Mouse (Mus musculus): ENCODE data around the gene Csnk1g1. TPM values are rescaled to one million over a fixed set of nuclear protein-coding genes. Genes with fewer than 3 reads are reported as not detected.

Csnk1g1 gene
- polyA plus RNA-seq, 1 experiment from 2014 or later: 20.8 TPM

- no peak for ATAC-seq (ENCODE audit: low FRiP score, low TSS enrichment)
- WGBS: 69% methylated on average over 2 of the region's 2 CpGs
These were observed 64.5 kb downstream of the Csnk1g1 start for GRCm38 (mm10) chr9:65973206-65973605.

DNA sequence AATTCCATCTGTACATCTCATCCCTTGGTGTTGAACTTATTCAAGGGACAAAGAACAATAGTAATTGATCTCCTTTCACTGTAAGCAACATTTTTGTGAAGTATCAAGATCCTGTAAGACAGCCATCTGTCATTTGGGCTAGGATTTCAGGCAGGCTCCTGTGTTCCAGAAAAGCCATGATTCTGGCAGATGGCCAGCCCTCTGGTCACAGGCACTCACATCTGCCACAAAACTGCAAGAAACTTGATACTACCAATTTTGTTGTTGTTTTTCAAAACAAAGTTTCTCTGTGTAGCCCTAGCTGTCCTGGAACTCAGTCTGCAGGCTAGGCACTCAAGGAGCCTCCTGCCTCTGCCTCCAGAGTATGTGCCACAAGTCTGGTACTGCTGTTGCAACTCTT, 67.2 kb downstream of the Csnk1g1 start:
- Histone ChIP-seq H3K4me2 (replicated peaks; ENCODE audit: low read depth, low read length) (no peak overlapping the region), H3K4me3 (ENCODE audit: low read length) (no peak overlapping the region), H3K36me3 (ENCODE audit: control insufficient read depth, insufficient read depth, low read length) (no peaks in the 10 kb centered on the region), H3K27me3 (ENCODE audit: control insufficient read depth, insufficient read depth, low read length) (no peaks in the 10 kb centered on the region), H3K9me3 (ENCODE audit: control insufficient read depth, low read length) (no peaks in the 10 kb centered on the region), H3K4me1 (ENCODE audit: control insufficient read depth, insufficient read depth, low read length) (no peaks in the 10 kb centered on the region), H3K27ac (ENCODE audit: low read depth, low read length) (no peak overlapping the region), H3K9ac (ENCODE audit: low read depth, low read length) (no peak overlapping the region)
- ATAC-seq (ENCODE audit: low FRiP score, low TSS enrichment): no peak

More at GRCm38 (mm10) chr9:65973206-65973605, 64.5 kb downstream of the Csnk1g1 start:
- Histone ChIP-seq H3K36me3 (ENCODE audit: control insufficient read depth, insufficient read depth, low read length) (no peaks in the 10 kb centered on the region), H3K4me2 (replicated peaks; ENCODE audit: low read depth, low read length) (no peak overlapping the region), H3K9me3 (ENCODE audit: control insufficient read depth, low read length) (no peaks in the 10 kb centered on the region), H3K9ac (ENCODE audit: low read depth, low read length) (no peak overlapping the region), H3K27ac (ENCODE audit: low read depth, low read length) (no peak overlapping the region), H3K4me3 (ENCODE audit: low read length) (no peak overlapping the region), H3K4me1 (ENCODE audit: control insufficient read depth, insufficient read depth, low read length) (no peaks in the 10 kb centered on the region), H3K27me3 (ENCODE audit: control insufficient read depth, insufficient read depth, low read length) (no peaks in the 10 kb centered on the region)

- H3K9me3 ChIP-seq (ENCODE audit: control insufficient read depth, low read length): no peaks in the 10 kb centered on the region
- H3K4me1 ChIP-seq (ENCODE audit: control insufficient read depth, insufficient read depth, low read length): no peaks in the 10 kb centered on the region
- ATAC-seq (ENCODE audit: low FRiP score, low TSS enrichment): no peak
- H3K4me3 ChIP-seq (ENCODE audit: low read length): no peak overlapping the region
- H3K27ac ChIP-seq (ENCODE audit: low read depth, low read length): no peak overlapping the region
- H3K9ac ChIP-seq (ENCODE audit: low read depth, low read length): no peak overlapping the region
- 90% methylated on average over 1 of the region's 1 CpGs for WGBS
- H3K36me3 ChIP-seq (ENCODE audit: control insufficient read depth, insufficient read depth, low read length): no peaks in the 10 kb centered on the region
- no peaks in the 10 kb centered on the region for H3K27me3 ChIP-seq (ENCODE audit: control insufficient read depth, insufficient read depth, low read length)
- H3K4me2 ChIP-seq (replicated peaks; ENCODE audit: low read depth, low read length): no peak overlapping the region
These were observed 74.1 kb downstream of the Csnk1g1 start for GRCm38 (mm10) chr9:65982841-65983240.

- no peak overlapping the region for H3K9ac ChIP-seq (ENCODE audit: low read depth, low read length)
- no peak overlapping the region for H3K4me2 ChIP-seq (replicated peaks; ENCODE audit: low read depth, low read length)
- H3K27ac ChIP-seq (ENCODE audit: low read depth, low read length): no peak overlapping the region
- no peak overlapping the region for H3K4me3 ChIP-seq (ENCODE audit: low read length)
- no peaks in the 10 kb centered on the region for H3K4me1 ChIP-seq (ENCODE audit: control insufficient read depth, insufficient read depth, low read length)
- H3K9me3 ChIP-seq (ENCODE audit: control insufficient read depth, low read length): no peaks in the 10 kb centered on the region
- no peaks in the 10 kb centered on the region for H3K27me3 ChIP-seq (ENCODE audit: control insufficient read depth, insufficient read depth, low read length)
- WGBS: 90% methylated on average over 5 of the region's 5 CpGs
- no peak for ATAC-seq (ENCODE audit: low FRiP score, low TSS enrichment)
- H3K36me3 ChIP-seq (ENCODE audit: control insufficient read depth, insufficient read depth, low read length): no peaks in the 10 kb centered on the region
These were observed 78.3 kb downstream of the Csnk1g1 start for GRCm38 (mm10) chr9:65987021-65987420.

GRCm38 (mm10) chr9:65995603-65996376, 87.1 kb downstream of the Csnk1g1 start:
- Histone ChIP-seq H3K36me3 (ENCODE audit: control insufficient read depth, insufficient read depth, low read length) (no peaks in the 10 kb centered on the region), H3K27ac (ENCODE audit: low read depth, low read length) (no peak overlapping the region), H3K4me1 (ENCODE audit: control insufficient read depth, insufficient read depth, low read length) (no peaks in the 10 kb centered on the region), H3K9ac (ENCODE audit: low read depth, low read length) (no peak overlapping the region), H3K27me3 (ENCODE audit: control insufficient read depth, insufficient read depth, low read length) (no peaks in the 10 kb centered on the region), H3K4me3 (ENCODE audit: low read length) (no peak overlapping the region), H3K4me2 (replicated peaks; ENCODE audit: low read depth, low read length) (no peak overlapping the region), H3K9me3 (ENCODE audit: control insufficient read depth, low read length) (no peaks in the 10 kb centered on the region)
- WGBS: 93% methylated on average over 7 of the region's 7 CpGs
- no peak for ATAC-seq (ENCODE audit: low FRiP score, low TSS enrichment)

GRCm38 (mm10) chr9:65998965-65999364, 90.2 kb downstream of the Csnk1g1 start:
- Histone ChIP-seq H3K9ac (ENCODE audit: low read depth, low read length) (no peak overlapping the region), H3K27me3 (ENCODE audit: control insufficient read depth, insufficient read depth, low read length) (no peaks in the 10 kb centered on the region), H3K4me3 (ENCODE audit: low read length) (no peak overlapping the region), H3K9me3 (ENCODE audit: control insufficient read depth, low read length) (no peaks in the 10 kb centered on the region), H3K27ac (ENCODE audit: low read depth, low read length) (no peak overlapping the region), H3K4me2 (replicated peaks; ENCODE audit: low read depth, low read length) (no peak overlapping the region), H3K36me3 (ENCODE audit: control insufficient read depth, insufficient read depth, low read length) (peaks cover 11% of the 10 kb centered on the region), H3K4me1 (ENCODE audit: control insufficient read depth, insufficient read depth, low read length) (no peaks in the 10 kb centered on the region)
- ATAC-seq (ENCODE audit: low FRiP score, low TSS enrichment): no peak
- WGBS: 45% methylated on average over 5 of the region's 5 CpGs

- ATAC-seq (ENCODE audit: low FRiP score, low TSS enrichment): no peak
- Histone ChIP-seq H3K4me1 (ENCODE audit: control insufficient read depth, insufficient read depth, low read length) (no peaks in the 10 kb centered on the region), H3K9me3 (ENCODE audit: control insufficient read depth, low read length) (no peaks in the 10 kb centered on the region), H3K4me3 (ENCODE audit: low read length) (no peak overlapping the region), H3K27ac (ENCODE audit: low read depth, low read length) (no peak overlapping the region), H3K27me3 (ENCODE audit: control insufficient read depth, insufficient read depth, low read length) (no peaks in the 10 kb centered on the region), H3K36me3 (ENCODE audit: control insufficient read depth, insufficient read depth, low read length) (peaks cover 26% of the 10 kb centered on the region), H3K4me2 (replicated peaks; ENCODE audit: low read depth, low read length) (no peak overlapping the region), H3K9ac (ENCODE audit: low read depth, low read length) (no peak overlapping the region)
- WGBS: 21% methylated on average over 4 of the region's 4 CpGs
These were observed 95.7 kb downstream of the Csnk1g1 start for GRCm38 (mm10) chr9:66004380-66004779.

- ATAC-seq (ENCODE audit: low FRiP score, low TSS enrichment): no peak
- H3K9me3 ChIP-seq (ENCODE audit: control insufficient read depth, low read length): no peaks in the 10 kb centered on the region
These were observed 99.0 kb downstream of the Csnk1g1 start for GRCm38 (mm10) chr9:66007603-66008202.

GRCm38 (mm10) chr9:66020601-66021000, 111.9 kb downstream of the Csnk1g1 start:
- Histone ChIP-seq H3K27me3 (ENCODE audit: control insufficient read depth, insufficient read depth, low read length) (no peaks in the 10 kb centered on the region), H3K4me3 (ENCODE audit: low read length) (no peak overlapping the region), H3K27ac (ENCODE audit: low read depth, low read length) (no peak overlapping the region), H3K4me2 (replicated peaks; ENCODE audit: low read depth, low read length) (no peak overlapping the region), H3K9ac (ENCODE audit: low read depth, low read length) (no peak overlapping the region), H3K4me1 (ENCODE audit: control insufficient read depth, insufficient read depth, low read length) (no peaks in the 10 kb centered on the region), H3K36me3 (ENCODE audit: control insufficient read depth, insufficient read depth, low read length) (peaks cover 14% of the 10 kb centered on the region; the same call in 1 of the 2 replicates), H3K9me3 (ENCODE audit: control insufficient read depth, low read length) (no peaks in the 10 kb centered on the region)
- ATAC-seq (ENCODE audit: low FRiP score, low TSS enrichment): no peak

More at GRCm38 (mm10) chr9:66007603-66008202, 99.0 kb downstream of the Csnk1g1 start:
- no peak overlapping the region for H3K4me2 ChIP-seq (replicated peaks; ENCODE audit: low read depth, low read length)
- no peak overlapping the region for H3K27ac ChIP-seq (ENCODE audit: low read depth, low read length)
- H3K4me3 ChIP-seq (ENCODE audit: low read length): no peak overlapping the region
- 79% methylated on average over 7 of the region's 7 CpGs for WGBS
- H3K27me3 ChIP-seq (ENCODE audit: control insufficient read depth, insufficient read depth, low read length): no peaks in the 10 kb centered on the region
- no peaks in the 10 kb centered on the region for H3K4me1 ChIP-seq (ENCODE audit: control insufficient read depth, insufficient read depth, low read length)
- H3K36me3 ChIP-seq (ENCODE audit: control insufficient read depth, insufficient read depth, low read length): peaks cover 29% of the 10 kb centered on the region
- no peak overlapping the region for H3K9ac ChIP-seq (ENCODE audit: low read depth, low read length)

All from kidney, embryonic 14.5 days (tissue).